Mouse (Mus musculus) ovary, postnatal 36 days (tissue): ENCODE data around the gene Tspan31.
A peak's percentile ranks its signal among the peaks of the same experiment; 100 is the strongest.
"Not testable (repeated sequence)": the region's sequence is repeated elsewhere in the genome, so short reads cannot be mapped to it uniquely, and the experiment has no call there.

Source experiments
- DNase-seq: peaks from one replicate; pipeline ENCODE4 v3.0.0; 2022; ENCODE audit warnings: low spot score, mixed read lengths

Gene Tspan31

DNA sequence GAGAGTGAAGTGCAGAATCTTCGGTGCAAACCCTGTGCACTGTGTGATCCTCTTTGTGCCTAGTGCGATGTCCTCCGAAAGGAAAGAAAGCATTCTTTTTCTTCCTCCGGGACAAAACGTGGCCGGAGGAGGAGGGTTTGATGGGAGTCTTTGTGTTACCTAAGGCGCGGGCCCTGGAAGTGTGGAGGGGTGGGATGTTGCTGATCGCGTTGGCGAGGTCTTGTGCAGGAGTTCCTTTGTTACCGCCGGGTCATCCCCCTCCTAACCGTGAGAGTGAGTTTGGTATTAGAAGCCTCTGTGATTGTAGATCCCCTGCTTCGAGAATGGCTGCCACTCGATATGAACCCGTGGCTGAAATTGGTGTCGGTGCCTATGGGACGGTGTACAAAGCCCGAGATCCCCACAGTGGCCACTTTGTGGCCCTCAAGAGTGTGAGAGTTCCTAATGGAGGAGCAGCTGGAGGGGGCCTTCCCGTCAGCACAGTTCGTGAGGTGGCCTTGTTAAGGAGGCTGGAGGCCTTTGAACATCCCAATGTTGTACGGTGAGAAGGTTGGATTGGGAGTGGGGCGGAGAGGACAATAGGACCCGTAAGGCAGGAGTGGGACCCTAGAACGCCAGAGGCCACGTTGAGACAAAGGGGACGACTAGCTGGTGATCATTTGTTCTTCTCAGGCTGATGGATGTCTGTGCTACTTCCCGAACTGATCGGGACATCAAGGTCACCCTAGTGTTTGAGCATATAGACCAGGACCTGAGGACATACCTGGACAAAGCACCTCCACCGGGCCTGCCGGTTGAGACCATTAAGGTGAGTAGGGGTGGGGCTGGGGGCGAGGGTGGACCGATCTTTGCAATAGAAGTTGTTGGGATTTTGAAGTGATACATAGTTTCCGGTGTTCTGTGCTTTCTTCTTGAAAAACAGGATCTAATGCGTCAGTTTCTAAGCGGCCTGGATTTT, 5.9 kb downstream of the Tspan31 start:
- peak; percentile 30 for DNase-seq

DNA sequence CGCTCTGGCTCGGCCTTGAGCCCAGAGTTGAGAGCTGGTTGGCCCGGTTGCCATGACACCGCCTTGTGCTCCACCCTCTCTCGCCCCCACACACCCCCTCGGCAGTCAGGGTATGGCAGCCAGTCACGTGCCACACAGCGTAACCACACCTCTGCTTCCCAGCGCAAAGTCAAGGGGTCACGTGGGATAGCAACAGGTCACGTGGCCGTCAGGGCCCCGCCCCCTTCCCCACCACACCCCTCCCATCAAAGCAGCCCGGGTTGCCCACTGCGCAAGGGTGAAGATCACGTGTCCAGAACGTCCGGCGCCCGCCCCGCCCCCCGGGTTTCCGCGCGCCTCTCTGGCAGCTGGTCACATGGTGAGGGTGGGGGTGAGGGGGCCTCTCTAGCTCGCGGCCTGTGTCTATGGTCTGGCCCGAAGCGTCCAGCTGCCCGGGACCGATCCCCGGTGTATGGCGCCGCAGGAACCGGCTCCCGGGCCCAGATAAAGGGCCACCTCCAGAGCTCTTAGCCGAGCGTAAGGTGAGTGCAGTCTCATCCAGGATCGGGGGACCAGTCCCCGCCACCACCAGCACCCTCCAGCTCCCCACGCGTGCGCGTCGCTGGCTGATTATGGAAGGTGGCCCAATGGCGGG, 6.7 kb downstream of the Tspan31 start, which contains the start of gene Cdk4:
Cdk4 (plus strand) TSS at position 296 of the 634 bp plus-strand sequence.
- DNase-seq = peak; percentile 99

- no peak for DNase-seq
Observed at GRCm38 (mm10) chr10:127062503-127062902, 7.6 kb downstream of the Tspan31 start.

DNA sequence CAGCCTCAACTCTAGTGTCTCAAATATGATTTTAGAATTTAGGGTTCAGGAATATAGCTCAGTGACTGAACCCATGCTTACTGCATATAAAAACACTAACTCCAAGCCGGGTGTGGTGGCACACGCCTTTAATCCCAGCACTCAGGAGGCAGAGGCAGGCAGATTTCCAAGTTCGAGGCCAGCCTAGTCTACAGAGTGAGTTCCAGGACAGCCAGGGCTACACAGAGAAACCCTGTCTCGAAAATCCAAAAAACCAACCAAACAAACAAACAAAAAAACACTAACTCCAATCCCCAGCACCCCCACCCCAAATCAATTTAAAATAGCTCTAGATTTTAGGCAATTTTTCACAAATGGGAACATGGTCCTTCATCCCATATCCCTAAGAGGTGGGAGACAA, 8.0 kb downstream of the Tspan31 start:
- DNase-seq = not testable (repeated sequence)

DNA sequence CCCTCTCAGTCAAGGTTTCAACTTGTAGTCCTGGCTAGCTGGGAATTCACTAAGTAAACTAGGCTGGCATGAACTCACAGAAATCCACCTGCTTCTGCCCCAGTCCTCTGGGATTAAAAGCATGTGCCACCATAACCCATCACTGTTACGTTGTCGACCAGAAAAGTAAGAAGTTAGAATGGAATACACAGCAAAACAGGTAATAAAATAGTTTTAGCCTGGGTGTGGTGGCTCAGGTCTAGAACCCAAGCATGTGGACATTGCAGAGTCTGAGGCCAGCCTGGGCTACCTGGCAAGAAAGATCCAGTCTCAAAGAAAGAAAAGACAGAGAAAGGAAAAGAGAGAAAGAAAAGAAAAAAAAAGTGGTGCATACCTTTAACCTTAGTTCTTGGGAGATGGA, 8.6 kb downstream of the Tspan31 start:
- no peak for DNase-seq

- DNase-seq = no peak
Observed at GRCm38 (mm10) chr10:127061085-127061484, 9.0 kb downstream of the Tspan31 start.

DNA sequence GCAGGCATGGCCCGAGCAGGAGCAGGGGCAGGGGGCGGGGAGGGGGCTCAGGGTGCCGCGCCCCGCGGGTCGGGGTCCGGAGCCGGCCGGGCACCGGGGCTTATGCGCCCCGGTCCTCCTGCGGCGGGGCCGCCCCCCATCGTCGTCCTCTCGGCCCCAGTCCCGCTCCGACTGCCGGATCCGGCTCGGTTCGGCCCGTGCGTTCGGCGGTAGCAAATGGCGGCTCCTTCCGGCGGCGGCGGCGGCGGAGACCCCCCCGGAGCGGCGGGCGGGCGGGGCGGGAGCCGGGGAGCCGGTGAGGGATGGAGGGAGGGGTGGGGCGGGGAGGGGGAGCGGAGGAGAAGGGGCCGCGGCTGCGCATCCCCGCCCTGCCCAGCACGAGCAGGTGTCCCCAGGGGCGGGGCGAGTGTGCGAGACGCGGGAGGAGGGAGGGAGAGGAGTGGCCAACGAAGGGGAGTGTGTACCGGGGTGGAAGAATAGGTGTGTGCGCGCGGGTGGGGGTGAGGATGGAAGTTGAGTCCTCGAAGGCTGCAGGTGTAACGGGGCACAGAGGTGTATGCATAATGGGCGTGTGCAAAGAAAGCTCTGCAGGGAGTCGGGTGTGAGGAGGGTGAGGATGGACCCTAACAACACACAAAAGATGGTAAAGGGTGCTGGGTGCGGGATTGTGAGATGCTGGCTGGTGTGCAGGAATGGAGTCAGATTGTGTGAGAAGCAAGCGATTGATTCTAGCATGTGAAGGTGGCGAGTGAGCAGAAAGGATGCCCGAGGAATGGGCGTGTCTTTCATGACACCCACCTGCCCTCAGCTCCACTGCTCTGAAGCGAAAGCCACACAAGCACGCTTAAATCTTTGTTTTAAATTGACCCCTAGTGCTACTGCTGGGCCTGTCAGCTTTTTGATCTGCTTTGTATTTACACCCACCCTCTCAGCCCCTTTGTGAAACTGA, 9.8 kb downstream of the Tspan31 start, which contains the start of gene March9:
March9 (minus strand) TSS at position 217 of the 949 bp plus-strand sequence.
- peak; percentile 76 for DNase-seq

GRCm38 (mm10) chr10:127059174-127059967, 10.7 kb downstream of the Tspan31 start:
- peak; percentile 28 for DNase-seq

DNA sequence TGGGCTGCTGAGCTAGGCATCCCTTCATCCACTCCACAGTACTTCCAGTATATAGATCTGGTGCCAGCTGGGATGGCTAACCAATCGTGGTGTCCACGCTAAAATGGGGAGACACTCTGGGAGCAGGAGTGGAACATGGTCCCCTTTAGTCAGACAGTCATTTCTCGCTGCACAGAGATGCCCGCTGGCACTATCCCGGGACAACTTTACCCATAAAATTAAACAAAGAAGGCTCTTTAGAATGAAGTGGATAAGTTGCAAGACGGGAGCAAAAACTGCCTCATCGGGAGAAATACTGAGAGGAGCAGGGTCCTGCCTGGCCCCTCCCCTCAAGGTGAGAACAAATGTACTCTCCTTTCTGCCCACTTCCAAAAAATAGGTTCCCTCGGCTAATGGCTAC, 11.4 kb downstream of the Tspan31 start:
- DNase-seq = no peak

DNA sequence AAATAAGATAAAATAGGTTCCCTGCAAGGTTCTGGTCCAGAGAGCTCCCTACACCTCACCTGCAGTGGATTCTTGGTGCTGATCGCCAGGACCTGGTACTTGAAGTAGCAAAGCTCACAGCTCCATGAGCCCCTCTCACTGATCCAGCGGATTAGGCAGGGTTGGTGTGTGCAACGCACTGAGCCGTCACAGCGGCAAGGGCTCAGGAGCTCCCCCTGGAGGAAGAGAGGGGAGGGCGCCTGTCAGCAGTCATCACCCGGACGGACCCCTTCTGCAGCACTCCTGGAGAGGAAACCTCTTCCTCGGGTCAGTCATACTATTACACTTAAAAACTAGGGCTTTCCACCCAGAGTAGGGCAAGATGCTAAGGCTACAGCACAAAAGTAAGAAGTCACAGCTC, 11.9 kb downstream of the Tspan31 start:
- DNase-seq = peak; percentile 70

DNA sequence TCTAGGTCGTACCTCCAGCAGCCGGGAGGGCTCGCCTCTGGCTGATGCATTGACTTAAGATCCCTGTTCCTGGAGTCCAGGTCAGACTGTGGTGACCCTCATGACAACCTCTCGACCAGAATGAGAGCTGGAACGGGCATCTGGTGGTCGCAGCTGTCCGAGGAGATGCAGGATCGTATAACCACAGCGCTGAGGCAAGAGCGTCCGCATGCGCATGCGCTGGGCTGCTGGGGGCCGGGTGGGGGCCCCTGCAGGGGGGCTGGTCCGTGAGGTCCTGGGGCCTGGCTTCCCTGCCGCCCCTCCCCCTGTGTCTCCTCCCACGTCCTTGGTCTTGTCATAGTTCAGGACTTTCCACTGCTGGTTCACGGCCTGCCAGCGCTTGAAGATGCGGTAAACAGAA, 13.6 kb downstream of the Tspan31 start:
- no peak for DNase-seq

DNA sequence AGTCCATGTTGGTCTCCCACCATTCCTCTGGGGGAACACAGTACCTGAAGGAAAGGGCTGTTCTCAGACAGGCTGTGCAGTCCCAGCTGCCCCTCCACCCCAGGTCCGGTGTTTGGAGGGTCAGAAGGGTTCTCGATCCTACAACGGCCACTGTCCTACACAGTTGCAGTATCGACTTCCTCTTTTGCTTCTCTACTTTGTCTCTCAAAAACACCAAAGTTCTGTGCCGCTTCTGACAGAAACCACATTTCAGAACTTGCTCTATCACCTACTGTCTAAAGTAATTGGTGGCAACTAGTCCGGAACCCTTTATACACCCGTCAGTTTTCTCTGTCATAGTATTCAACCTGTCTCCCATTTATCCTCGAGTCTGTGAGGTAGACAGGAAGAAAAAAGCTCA, 14.7 kb downstream of the Tspan31 start:
- DNase-seq = no peak

DNA sequence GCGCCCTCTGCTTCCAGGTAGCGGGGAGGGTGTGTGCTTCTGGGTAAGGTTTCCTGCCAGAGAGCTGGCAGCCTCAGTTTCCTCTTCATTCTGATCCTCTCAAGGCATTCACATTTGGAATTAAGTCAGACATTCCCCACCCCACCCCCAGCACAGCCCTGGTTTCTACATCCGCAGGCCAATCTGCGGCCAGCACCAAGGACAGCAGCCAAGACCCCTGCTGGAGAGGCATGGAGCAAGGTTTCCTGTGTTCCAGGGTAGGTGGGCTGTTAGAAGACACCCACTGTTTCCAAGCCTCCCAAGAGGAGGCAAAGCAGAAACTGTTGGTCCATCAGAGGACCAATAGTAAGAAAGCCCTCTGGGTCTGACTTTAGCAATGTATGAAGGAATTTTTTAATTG, 15.4 kb downstream of the Tspan31 start:
- DNase-seq = no peak

GRCm38 (mm10) chr10:127050119-127050474, 20.0 kb downstream of the Tspan31 start:
- DNase-seq = no peak

GRCm38 (mm10) chr10:127049395-127050118, 20.5 kb downstream of the Tspan31 start:
- DNase-seq = no peak

DNA sequence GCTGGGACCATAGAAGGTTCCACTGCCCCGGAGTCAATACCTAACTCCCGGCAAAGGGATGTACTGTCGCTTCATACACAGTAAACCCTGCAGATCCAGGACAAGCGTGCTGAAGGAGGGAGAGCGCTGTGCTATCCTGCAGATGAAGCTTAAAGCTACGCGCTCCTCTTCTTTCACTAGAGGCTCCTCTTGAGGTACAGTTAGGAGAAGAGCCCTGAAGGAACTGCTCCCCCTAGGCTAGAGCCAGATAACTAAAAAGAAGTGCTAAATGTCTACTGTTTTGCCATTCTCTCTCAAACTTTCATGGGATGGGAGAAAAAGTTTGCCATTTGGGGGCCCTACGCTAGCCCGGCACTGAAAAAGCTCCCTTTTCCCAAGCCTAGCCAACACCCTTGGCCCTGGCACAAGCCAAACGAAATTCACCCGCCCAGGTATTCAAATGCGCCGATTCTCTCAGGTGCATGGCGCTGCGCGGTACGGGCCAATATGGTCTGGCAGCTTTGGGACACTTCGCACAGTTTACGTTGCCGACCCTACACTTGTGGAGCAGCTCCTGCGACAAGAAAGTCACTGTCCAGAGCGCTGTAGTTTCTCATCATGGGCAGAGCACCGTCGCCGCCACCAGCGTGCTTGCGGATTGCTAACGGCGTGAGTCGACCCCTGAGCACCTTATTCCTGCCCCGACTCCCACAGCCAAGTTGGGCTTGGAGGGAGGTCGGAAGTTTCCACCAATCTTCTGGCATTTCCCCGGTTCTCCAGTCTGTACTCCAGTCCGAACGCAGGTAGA, 21.3 kb downstream of the Tspan31 start:
- DNase-seq = no peak

- no peak for DNase-seq
Observed at GRCm38 (mm10) chr10:127047954-127048353, 22.1 kb downstream of the Tspan31 start, which contains the start of gene Cyp27b1. Gene Cyp27b1, plus strand, starts transcription at chr10:127048250.

DNA sequence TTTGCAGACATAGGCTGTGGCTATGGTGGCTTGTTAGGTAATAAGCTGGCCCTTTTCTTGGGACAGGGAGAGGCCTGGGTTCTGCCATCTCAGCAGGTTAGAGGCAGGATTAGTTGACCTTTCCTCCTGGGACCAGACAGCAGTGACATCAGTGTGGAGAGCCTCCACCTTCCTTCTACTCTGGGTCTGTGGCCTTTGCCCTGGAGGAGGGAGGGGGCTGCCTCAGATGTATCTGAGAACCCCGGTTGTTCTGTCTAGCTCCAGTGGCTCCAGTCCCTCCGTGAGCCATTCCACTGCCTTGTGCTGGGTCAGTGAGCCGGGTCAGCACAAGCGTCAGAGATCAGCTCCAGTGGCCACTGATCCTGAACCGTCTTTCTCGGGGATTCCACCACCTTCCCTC, 26.9 kb downstream of the Tspan31 start:
- DNase-seq = no peak

- no peak for DNase-seq
Observed at GRCm38 (mm10) chr10:127042468-127043115, 27.5 kb downstream of the Tspan31 start.
